Mouse (Mus musculus) neutrophil, adult 83 days (primary cell): ENCODE measurements around the gene Syce2. TPM values are rescaled to one million over a fixed set of nuclear protein-coding genes. Genes with fewer than 3 reads are reported as not detected.

Experiments
- total RNA-seq, 2 experiments: library from RNA; stranded (reverse); gene quantifications; one replicate each; pipeline ENCODE4 v1.2.4; 2023

Syce2 gene
- total RNA-seq, result 10 to 100 TPM; 14.8 to 20.6 TPM

GRCm38 (mm10) chr8:84871376-84872308, at the start of gene Syce2:
Syce2 (plus strand) TSS chr8:84872111.

GRCm38 (mm10) chr8:84822723-84823122, 49.2 kb upstream of the Syce2 start, which contains the start of gene Dand5:
Dand5 (minus strand) TSS chr8:84822823.

GRCm38 (mm10) chr8:84831490-84831889, 40.4 kb upstream of the Syce2 start, which contains the start of gene Gadd45gip1:
Gadd45gip1 (plus strand) TSS chr8:84831522.

GRCm38 (mm10) chr8:84840248-84840999, 31.5 kb upstream of the Syce2 start, which contains the start of gene Rad23a:
Rad23a (minus strand) TSS chr8:84840665.

GRCm38 (mm10) chr8:84846722-84847572, 25.0 kb upstream of the Syce2 start, which contains the start of gene Calr:
Calr (minus strand) TSS chr8:84846934.

GRCm38 (mm10) chr8:84856864-84857441, 15.0 kb upstream of the Syce2 start, which contains the start of gene Farsa:
Farsa (plus strand) TSS chr8:84856989.

GRCm38 (mm10) chr8:84893709-84894134, 21.8 kb downstream of the Syce2 start, which contains the start of gene Gcdh:
Gcdh (minus strand) TSS chr8:84893921.

GRCm38 (mm10) chr8:84901752-84902151, 29.8 kb downstream of the Syce2 start, which contains the start of gene Klf1:
Klf1 (plus strand) TSS chr8:84901928.

GRCm38 (mm10) chr8:84908421-84909161, 36.7 kb downstream of the Syce2 start, which contains the start of gene Dnase2a:
Dnase2a (plus strand) TSS chr8:84908560.

GRCm38 (mm10) chr8:84936962-84937546, 65.1 kb downstream of the Syce2 start, which contains the start of gene Mast1:
Mast1 (minus strand) TSS chr8:84937359.

Other genes with a start within 250 kb of the Syce2 start
- 1,000 to 10,000 TPM in 1 of 2 experiments, 100 to 1,000 TPM in 1; 917 to 1,067 TPM for gene Ier2, start 209.3 kb upstream of the Syce2 start, total RNA-seq
- gene Trmt1, start 185.8 kb upstream of the Syce2 start, total RNA-seq, result 10 to 100 TPM; 25.7 to 39.0 TPM
- gene Nacc1, start 184.2 kb upstream of the Syce2 start, total RNA-seq, result 10 to 100 TPM; 35.1 to 41.1 TPM
- 100 to 1,000 TPM; 103 to 117 TPM for gene Lyl1, start 170.7 kb upstream of the Syce2 start, total RNA-seq
- 10 to 100 TPM; 10.9 to 11.1 TPM for gene G430095P16Rik, start 149.1 kb upstream of the Syce2 start, total RNA-seq
- gene Nfix, start 71.8 kb upstream of the Syce2 start, total RNA-seq, result 10 to 100 TPM; 22.4 to 35.3 TPM
- gene Dand5, start 49.3 kb upstream of the Syce2 start, total RNA-seq, result 1 to 10 TPM; 1.2 to 1.9 TPM
- gene Gadd45gip1, start 40.6 kb upstream of the Syce2 start, total RNA-seq, result 1 to 10 TPM; 6.7 to 9.4 TPM
- 10 to 100 TPM; 45.1 to 61.6 TPM for gene Rad23a, start 31.4 kb upstream of the Syce2 start, total RNA-seq
- gene Calr, start 25.2 kb upstream of the Syce2 start, total RNA-seq, result 100 to 1,000 TPM; 331 to 384 TPM
- 10 to 100 TPM; 27.1 to 36.2 TPM for gene Farsa, start 15.1 kb upstream of the Syce2 start, total RNA-seq
- gene Gcdh, start 21.8 kb downstream of the Syce2 start, total RNA-seq, result 10 to 100 TPM in 1 of 2 experiments, 1 to 10 TPM in 1; 9.6 to 11.3 TPM
- gene Klf1, start 29.8 kb downstream of the Syce2 start, total RNA-seq, result 10 to 100 TPM; 21.1 to 28.8 TPM
- gene Dnase2a, start 36.4 kb downstream of the Syce2 start, total RNA-seq, result 10 to 100 TPM; 20.0 to 24.8 TPM
- gene Mast1, start 65.2 kb downstream of the Syce2 start, total RNA-seq, result not detected
- not detected for gene Rtbdn, start 74.9 kb downstream of the Syce2 start, total RNA-seq
- gene Gm49661, start 97.3 kb downstream of the Syce2 start, total RNA-seq, result not detected
- 100 to 1,000 TPM; 117 to 203 TPM for gene Prdx2, start 97.5 kb downstream of the Syce2 start, total RNA-seq
- 10 to 100 TPM; 35.2 to 37.9 TPM for gene Rnaseh2a, start 97.7 kb downstream of the Syce2 start, total RNA-seq
- gene Junb, start 106.6 kb downstream of the Syce2 start, total RNA-seq, result 1,000 to 10,000 TPM; 1,182 to 1,374 TPM
- 1 to 10 TPM in 1 of 2 experiments, under 1 TPM in 1; 0.83 to 1.1 TPM for gene Hook2, start 118.5 kb downstream of the Syce2 start, total RNA-seq
- not detected for gene Best2, start 142.4 kb downstream of the Syce2 start, total RNA-seq
- 10 to 100 TPM; 56.3 to 62.0 TPM for gene Asna1, start 153.2 kb downstream of the Syce2 start, total RNA-seq
- gene Trir, start 154.7 kb downstream of the Syce2 start, total RNA-seq, result 100 to 1,000 TPM; 154 TPM
- gene Tnpo2, start 164.8 kb downstream of the Syce2 start, total RNA-seq, result 10 to 100 TPM; 34.3 to 53.0 TPM
- gene Fbxw9, start 187.9 kb downstream of the Syce2 start, total RNA-seq, result 1 to 10 TPM; 4.8 to 6.4 TPM
- gene Gm5741, start 195.9 kb downstream of the Syce2 start, total RNA-seq, result not detected
- gene Dhps, start 199.6 kb downstream of the Syce2 start, total RNA-seq, result 10 to 100 TPM; 35.8 to 38.4 TPM
- 10 to 100 TPM; 36.7 TPM for gene Wdr83os, start 208.6 kb downstream of the Syce2 start, total RNA-seq
- gene Wdr83, start 209.2 kb downstream of the Syce2 start, total RNA-seq, result 10 to 100 TPM; 12.1 to 19.5 TPM
- gene Man2b1, start 211.2 kb downstream of the Syce2 start, total RNA-seq, result 100 to 1,000 TPM; 291 to 306 TPM